Mouse (Mus musculus) midbrain, embryonic 11.5 days (tissue): ENCODE results near the gene Hist1h2ab. TPM values are rescaled to one million over a fixed set of nuclear protein-coding genes. Genes with fewer than 3 reads are reported as not detected.

ENCODE experiments used
- ATAC-seq: fragments of 200-750 bp; cut with Nextera tagmentation; 2 replicates; pipeline ENCODE4 v1.8.0; 2017; ENCODE audit warnings: moderate TSS enrichment, moderate library complexity; ENCODE audit not compliant: low FRiP score
- DNase-seq: peaks from one replicate; pipeline ENCODE4 v3.0.0; 2015; ENCODE audit warnings: low spot score; ENCODE audit errors: missing footprints
- H3K27ac ChIP-seq: fragments of 300-500 bp; sonication (generic); 2 replicates; pipeline ENCODE4 v1.5.1; 2014; ENCODE audit warnings: low read depth, low read length
- H3K27me3 ChIP-seq: fragments of 300-500 bp; sonication (generic); 2 replicates; pipeline ENCODE4 v1.6.1; 2014; ENCODE audit warnings: mild to moderate bottlenecking, low read length, moderate library complexity, mixed read lengths; ENCODE audit not compliant: control insufficient read depth, insufficient read depth
- H3K36me3 ChIP-seq: fragments of 300-500 bp; sonication (generic); 2 replicates; pipeline ENCODE4 v1.6.1; 2014; ENCODE audit warnings: mild to moderate bottlenecking, low read length, moderate library complexity, mixed read lengths; ENCODE audit not compliant: control insufficient read depth, insufficient read depth
- H3K4me1 ChIP-seq: fragments of 300-500 bp; sonication (generic); 2 replicates; pipeline ENCODE4 v1.6.1; 2014; ENCODE audit warnings: low read length; ENCODE audit not compliant: control insufficient read depth, insufficient read depth
- H3K4me2 ChIP-seq: fragments of 300-500 bp; sonication (generic); 2 replicates; pipeline ENCODE4 v1.6.1; 2014; ENCODE audit warnings: mild to moderate bottlenecking, moderate library complexity
- H3K4me3 ChIP-seq: fragments of 300-500 bp; sonication (generic); 2 replicates; pipeline ENCODE4 v1.5.1; 2014; ENCODE audit warnings: low read depth, low read length
- H3K9ac ChIP-seq: fragments of 300-500 bp; sonication (generic); 2 replicates; pipeline ENCODE4 v1.6.1; 2014; ENCODE audit warnings: low read length
- H3K9me3 ChIP-seq: fragments of 300-500 bp; sonication (generic); 2 replicates; pipeline ENCODE4 v1.6.1; 2016; ENCODE audit warnings: low read length; ENCODE audit not compliant: control insufficient read depth
- WGBS: fragments of 180-500 bp; shearing (Covaris S2); extraction: QIAGEN DNeasy Blood & Tissue Kit; methylation state at CpG from one replicate; pipeline ENCODE4 v1.1.7; 2014; 5-methylcytosine and 5-hydroxymethylcytosine counted together
- polyA plus RNA-seq: library from polyadenylated mRNA; unstranded; fragments of >200 nt; fragmentation: Nextera tagmentation; extraction: Ambion mirVana; gene quantifications from 2 replicates; pipeline ENCODE4 v1.2.1, GENCODE M21; 2014

The Hist1h2ab gene
- polyA plus RNA-seq, 1 experiment from 2014 or later = 57.5 TPM

- ATAC-seq (no peak), DNase-seq (no peak)
- Histone ChIP-seq H3K27me3 (no peaks in the 10 kb centered on the region), H3K9me3 (no peaks in the 10 kb centered on the region), H3K4me1 (no peaks in the 10 kb centered on the region), H3K36me3 (no peaks in the 10 kb centered on the region), H3K4me3 (no peak overlapping the region), H3K4me2 (no peak overlapping the region), H3K27ac (no peak overlapping the region), H3K9ac (no peak overlapping the region)
- 89% methylated on average over 5 of the region's 5 CpGs for WGBS
These were observed 21.2 kb upstream of the Hist1h2ab start for GRCm38 (mm10) chr13:23729706-23730105.

DNA sequence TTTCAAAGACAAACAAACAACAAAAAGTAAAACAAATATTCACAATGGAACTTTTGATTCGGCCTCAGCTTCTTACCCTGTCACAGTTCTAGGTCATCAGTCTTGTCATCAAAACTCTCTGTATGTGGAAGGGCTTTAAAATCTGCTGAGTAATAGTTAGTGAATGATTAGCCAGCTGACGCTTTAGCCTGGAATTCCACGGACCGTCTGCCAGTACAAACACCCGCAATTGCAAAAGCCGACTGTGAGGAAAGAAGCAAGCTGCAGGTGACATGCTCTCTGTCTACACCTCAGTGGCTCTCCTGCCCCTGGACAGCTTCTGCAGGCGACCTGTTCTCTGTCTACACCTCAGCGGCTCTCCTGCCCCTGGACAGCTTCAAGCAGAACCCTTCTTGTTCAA lies 20.4 kb upstream of the Hist1h2ab start:
- Histone ChIP-seq H3K27me3 (no peaks in the 10 kb centered on the region), H3K4me2 (no peak overlapping the region), H3K4me3 (no peak overlapping the region), H3K9ac (no peak overlapping the region), H3K36me3 (no peaks in the 10 kb centered on the region), H3K27ac (no peak overlapping the region), H3K4me1 (no peaks in the 10 kb centered on the region), H3K9me3 (no peaks in the 10 kb centered on the region)
- ATAC-seq = no peak
- WGBS = 64% methylated on average over 8 of the region's 8 CpGs
- DNase-seq = no peak

GRCm38 (mm10) chr13:23732156-23732804 lies 18.6 kb upstream of the Hist1h2ab start:
- H3K9me3 ChIP-seq = no peaks in the 10 kb centered on the region
- H3K27me3 ChIP-seq = no peaks in the 10 kb centered on the region
- no peak overlapping the region for H3K4me2 ChIP-seq
- no peak overlapping the region for H3K4me3 ChIP-seq
- DNase-seq (peak; percentile 84), ATAC-seq (no peak)
- H3K4me1 ChIP-seq = no peaks in the 10 kb centered on the region
- H3K9ac ChIP-seq = no peak overlapping the region
- H3K27ac ChIP-seq = no peak overlapping the region
- no peaks in the 10 kb centered on the region for H3K36me3 ChIP-seq
- 29% methylated on average over 8 of the region's 8 CpGs for WGBS

GRCm38 (mm10) chr13:23737091-23737490 lies 13.8 kb upstream of the Hist1h2ab start:
- Histone ChIP-seq H3K4me2 (no peak overlapping the region), H3K27ac (no peak overlapping the region), H3K9ac (no peak overlapping the region), H3K9me3 (no peaks in the 10 kb centered on the region), H3K4me3 (no peak overlapping the region), H3K36me3 (no peaks in the 10 kb centered on the region), H3K27me3 (no peaks in the 10 kb centered on the region), H3K4me1 (peaks cover 13% of the 10 kb centered on the region)
- ATAC-seq (no peak), DNase-seq (no peak)
- 66% methylated on average over 5 of the region's 5 CpGs for WGBS

DNA sequence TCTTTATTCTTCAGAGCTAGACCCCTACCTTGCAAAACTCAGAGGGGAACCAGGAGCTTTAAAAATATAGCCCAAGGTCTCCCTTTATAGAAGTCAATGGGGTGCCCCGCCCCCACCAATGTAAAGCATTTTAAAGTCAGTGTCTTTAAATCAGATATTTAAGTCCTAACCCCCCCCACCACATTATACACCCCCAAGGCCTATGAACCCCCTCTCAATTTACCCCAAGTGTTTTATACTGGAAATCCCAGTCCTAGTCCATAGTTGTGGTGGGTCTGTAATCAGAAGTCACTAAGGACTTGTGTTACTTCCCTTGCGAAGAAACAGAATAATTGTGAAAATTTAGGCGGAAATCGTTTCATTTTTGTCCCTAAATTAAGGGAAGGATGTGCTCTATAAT lies 12.9 kb upstream of the Hist1h2ab start:
- WGBS = 22% methylated on average over 4 of the region's 4 CpGs
- no peak for ATAC-seq
- H3K4me2 ChIP-seq = peak overlapping the region; percentile 93
- no peaks in the 10 kb centered on the region for H3K9me3 ChIP-seq
- peak overlapping the region; percentile 81 for H3K9ac ChIP-seq
- peak overlapping the region; percentile 52; the same call in 1 of the 2 replicates for H3K4me3 ChIP-seq
- H3K27me3 ChIP-seq = no peaks in the 10 kb centered on the region
- H3K27ac ChIP-seq = peak overlapping the region; percentile 98; the same call in 1 of the 2 replicates
- H3K36me3 ChIP-seq = no peaks in the 10 kb centered on the region
- DNase-seq = no peak
- H3K4me1 ChIP-seq = peaks cover 13% of the 10 kb centered on the region

DNA sequence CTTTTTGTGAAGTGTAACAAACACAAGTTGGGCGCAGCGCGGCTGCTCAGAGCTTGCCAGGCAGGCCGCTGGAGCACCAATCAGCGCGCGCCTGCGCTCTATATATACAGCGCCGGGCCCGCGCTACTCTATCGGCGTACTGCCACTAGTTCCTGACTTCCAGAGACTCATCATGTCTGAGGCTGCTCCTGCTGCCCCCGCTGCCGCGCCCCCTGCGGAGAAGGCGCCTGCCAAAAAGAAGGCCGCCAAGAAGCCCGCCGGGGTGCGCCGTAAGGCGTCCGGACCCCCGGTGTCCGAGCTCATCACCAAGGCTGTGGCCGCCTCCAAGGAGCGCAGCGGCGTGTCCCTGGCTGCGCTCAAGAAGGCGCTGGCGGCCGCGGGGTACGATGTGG lies 12.3 kb upstream of the Hist1h2ab start, which contains the start of gene Hist1h1c:
Hist1h1c (plus strand) TSS at position 132 of the 392 bp plus-strand sequence.
- H3K4me3 ChIP-seq = peak within 1 kb of the TSS; percentile 52
- peaks cover 13% of the 10 kb centered on the region for H3K4me1 ChIP-seq
- no peaks in the 10 kb centered on the region for H3K27me3 ChIP-seq
- 0% methylated on average over 32 of the region's 38 CpGs for WGBS
- no peaks in the 10 kb centered on the region for H3K36me3 ChIP-seq
- H3K27ac ChIP-seq = peak within 1 kb of the TSS; percentile 98
- peak; percentile 99 for DNase-seq
- peak; percentile 96 for ATAC-seq
- peak within 1 kb of the TSS; percentile 93 for H3K4me2 ChIP-seq
- peak within 1 kb of the TSS; percentile 81 for H3K9ac ChIP-seq
- no peaks in the 10 kb centered on the region for H3K9me3 ChIP-seq

DNA sequence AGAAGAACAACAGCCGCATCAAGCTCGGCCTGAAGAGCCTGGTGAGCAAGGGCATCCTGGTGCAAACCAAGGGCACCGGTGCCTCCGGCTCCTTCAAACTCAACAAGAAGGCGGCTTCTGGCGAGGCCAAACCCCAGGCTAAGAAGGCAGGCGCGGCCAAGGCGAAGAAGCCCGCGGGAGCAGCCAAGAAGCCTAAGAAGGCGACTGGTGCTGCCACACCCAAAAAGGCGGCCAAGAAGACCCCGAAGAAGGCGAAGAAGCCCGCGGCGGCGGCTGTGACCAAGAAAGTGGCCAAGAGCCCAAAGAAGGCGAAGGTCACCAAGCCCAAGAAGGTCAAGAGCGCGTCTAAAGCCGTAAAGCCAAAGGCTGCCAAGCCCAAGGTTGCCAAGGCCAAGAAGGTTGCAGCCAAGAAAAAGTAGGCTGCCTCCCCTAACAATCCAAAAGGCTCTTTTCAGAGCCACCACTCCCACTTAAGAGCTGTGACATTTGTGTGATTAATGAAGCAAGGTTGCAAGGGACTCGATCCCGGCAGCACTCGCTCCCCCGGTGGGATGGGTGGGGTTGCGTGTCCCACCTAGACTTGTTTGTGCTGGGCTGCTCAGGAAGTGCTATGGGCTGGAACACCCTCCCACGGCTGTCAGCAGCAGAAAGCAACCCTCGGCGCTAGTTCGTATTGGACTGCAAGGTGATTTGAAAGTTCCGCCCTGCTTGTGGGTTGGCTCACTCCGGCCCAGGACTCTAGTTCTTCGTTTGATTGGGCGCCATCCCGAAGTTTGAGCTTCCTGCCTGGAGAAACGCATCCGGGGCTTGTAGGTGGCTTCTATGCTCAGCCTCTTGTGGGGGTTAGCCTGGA lies 11.6 kb upstream of the Hist1h2ab start:
- Histone ChIP-seq H3K9ac (peak overlapping the region; percentile 81), H3K4me1 (peaks cover 13% of the 10 kb centered on the region), H3K27ac (peak overlapping the region; percentile 98), H3K4me2 (peak overlapping the region; percentile 93), H3K27me3 (no peaks in the 10 kb centered on the region), H3K36me3 (no peaks in the 10 kb centered on the region), H3K9me3 (no peaks in the 10 kb centered on the region), H3K4me3 (peak overlapping the region; percentile 52)
- ATAC-seq (peak; percentile 85), DNase-seq (peak; percentile 98)
- under 1% methylated on average over 39 of the region's 39 CpGs for WGBS

DNA sequence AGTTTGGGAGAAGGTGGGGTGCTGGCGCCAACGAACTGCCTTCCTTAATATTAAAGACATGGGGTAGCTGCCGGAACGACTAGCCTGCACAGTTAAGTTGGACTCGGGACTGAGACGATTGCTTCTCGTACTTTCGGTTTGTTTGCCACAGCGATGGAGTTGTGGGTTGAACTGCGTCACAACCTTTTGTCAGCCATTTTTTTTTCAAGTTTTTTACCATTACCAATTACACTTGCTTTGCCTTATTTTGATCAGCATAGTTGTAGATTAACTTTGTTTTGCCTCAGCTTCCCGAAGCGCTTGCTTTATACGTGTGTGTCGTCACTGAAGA lies 11.0 kb upstream of the Hist1h2ab start:
- Histone ChIP-seq H3K27me3 (no peaks in the 10 kb centered on the region), H3K4me3 (peak overlapping the region; percentile 52), H3K4me1 (peaks cover 13% of the 10 kb centered on the region), H3K9ac (peak overlapping the region; percentile 81), H3K36me3 (no peaks in the 10 kb centered on the region), H3K9me3 (no peaks in the 10 kb centered on the region), H3K27ac (peak overlapping the region; percentile 98), H3K4me2 (peak overlapping the region; percentile 93)
- ATAC-seq (no peak), DNase-seq (no peak)
- 1% methylated on average over 14 of the region's 14 CpGs for WGBS

GRCm38 (mm10) chr13:23740256-23740840 lies 10.6 kb upstream of the Hist1h2ab start:
- Histone ChIP-seq H3K9me3 (no peaks in the 10 kb centered on the region), H3K9ac (peak overlapping the region; percentile 81), H3K27ac (peak overlapping the region; percentile 98), H3K27me3 (no peaks in the 10 kb centered on the region), H3K36me3 (no peaks in the 10 kb centered on the region), H3K4me2 (peak overlapping the region; percentile 93), H3K4me1 (peaks cover 13% of the 10 kb centered on the region), H3K4me3 (peak overlapping the region; percentile 52)
- DNase-seq (peak; percentile 90), ATAC-seq (no peak)
- WGBS = 36% methylated on average over 13 of the region's 13 CpGs
